Mouse (Mus musculus): ENCODE results near the gene Cbarp. TPM values are rescaled to one million over a fixed set of nuclear protein-coding genes. Genes with fewer than 3 reads are reported as not detected.

Gene Cbarp
- 1.6 and 2.5 TPM in 2 replicates for polyA plus RNA-seq (2015; fragmentation: Nextera tagmentation; extraction: Ambion mirVana)

GRCm38 (mm10) chr10:80140666-80141035, at the start of gene Cbarp:
Gene Cbarp (minus strand): TSS chr10:80140835.
- peaks cover 25% of the 10 kb centered on the region for H3K36me3 ChIP-seq
- WGBS, result 69% methylated on average over 10 of the region's 10 CpGs
- H3K27ac ChIP-seq (replicated peaks), result peak within 1 kb of the TSS; percentile 87
- H3K9ac ChIP-seq, result peak within 1 kb of the TSS; percentile 89
- peak within 1 kb of the TSS; percentile 79 for H3K4me3 ChIP-seq
- H3K4me2 ChIP-seq, result peak within 1 kb of the TSS; percentile 99
- no peaks in the 10 kb centered on the region for H3K9me3 ChIP-seq
- no peak for ATAC-seq (ENCODE audit: extremely low read depth, insufficient number of reproducible peaks, low FRiP score, low TSS enrichment)
- H3K4me1 ChIP-seq, result peaks cover 77% of the 10 kb centered on the region
- H3K27me3 ChIP-seq (replicated peaks), result peaks cover 40% of the 10 kb centered on the region

DNA sequence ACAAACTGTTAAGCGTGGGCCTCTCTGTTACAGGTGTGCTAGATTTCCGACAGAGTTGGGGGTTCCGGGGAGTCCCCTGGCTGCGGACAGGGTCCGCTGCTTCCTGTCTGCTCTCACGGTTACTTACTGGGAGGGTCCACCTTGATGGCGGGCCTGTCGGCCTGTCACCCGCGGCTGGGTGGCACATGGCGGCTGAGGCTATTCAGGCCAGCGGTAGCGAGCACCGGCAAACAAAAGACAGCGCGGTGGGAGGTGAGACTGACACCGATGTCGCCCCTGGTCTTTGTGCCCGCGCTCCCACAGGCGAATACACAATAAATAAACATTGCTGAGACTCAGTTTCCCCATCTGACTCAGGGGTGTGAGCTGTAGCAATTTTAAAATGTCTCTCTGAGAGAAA, 49.4 kb upstream of the Cbarp start:
- no peak overlapping the region for H3K27ac ChIP-seq (replicated peaks)
- no peak for ATAC-seq (ENCODE audit: extremely low read depth, insufficient number of reproducible peaks, low FRiP score, low TSS enrichment)
- H3K4me1 ChIP-seq, result peaks cover 40% of the 10 kb centered on the region
- peaks cover 15% of the 10 kb centered on the region for H3K36me3 ChIP-seq
- 6% methylated on average over 21 of the region's 21 CpGs for WGBS
- no peaks in the 10 kb centered on the region for H3K9me3 ChIP-seq
- H3K4me2 ChIP-seq, result peak overlapping the region; percentile 87
- H3K9ac ChIP-seq, result peak overlapping the region; percentile 78
- peak overlapping the region; percentile 55 for H3K4me3 ChIP-seq
- peaks cover 79% of the 10 kb centered on the region for H3K27me3 ChIP-seq (replicated peaks)

DNA sequence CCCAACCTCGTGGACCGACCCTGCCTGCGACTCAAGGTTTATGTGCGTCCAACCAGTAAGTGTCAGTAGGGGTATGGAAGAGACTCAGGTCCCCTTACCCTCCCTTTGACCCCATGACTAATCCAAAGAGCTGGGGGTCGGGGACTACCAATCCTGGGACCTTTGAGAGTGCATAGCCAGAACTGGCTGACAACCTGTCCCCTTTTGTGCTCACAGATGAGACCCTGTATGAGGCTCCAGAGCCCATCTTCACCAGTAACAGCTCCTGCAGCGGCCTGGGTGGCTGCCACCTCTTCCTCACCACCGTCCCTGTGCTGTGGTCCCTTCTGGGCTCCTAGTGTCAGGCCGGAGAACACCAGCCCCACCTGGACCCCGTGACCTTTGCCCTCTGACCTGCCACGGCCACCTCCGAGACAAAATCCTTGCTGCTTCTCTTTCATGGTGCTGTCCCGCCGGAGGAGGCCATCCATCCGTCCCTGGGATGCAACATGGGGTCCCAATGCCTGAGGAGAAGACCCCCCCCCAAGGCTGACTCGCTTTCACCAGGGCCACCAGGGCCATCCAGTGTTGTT, 47.9 kb upstream of the Cbarp start:
- no peak for ATAC-seq (ENCODE audit: extremely low read depth, insufficient number of reproducible peaks, low FRiP score, low TSS enrichment)
- Histone ChIP-seq H3K36me3 (peaks cover 15% of the 10 kb centered on the region), H3K4me1 (peaks cover 30% of the 10 kb centered on the region), H3K27ac (replicated peaks) (no peak overlapping the region), H3K4me3 (no peak overlapping the region), H3K9ac (no peak overlapping the region), H3K4me2 (no peak overlapping the region), H3K27me3 (replicated peaks) (peaks cover 79% of the 10 kb centered on the region), H3K9me3 (no peaks in the 10 kb centered on the region)
- 79% methylated on average over 15 of the region's 15 CpGs for WGBS

DNA sequence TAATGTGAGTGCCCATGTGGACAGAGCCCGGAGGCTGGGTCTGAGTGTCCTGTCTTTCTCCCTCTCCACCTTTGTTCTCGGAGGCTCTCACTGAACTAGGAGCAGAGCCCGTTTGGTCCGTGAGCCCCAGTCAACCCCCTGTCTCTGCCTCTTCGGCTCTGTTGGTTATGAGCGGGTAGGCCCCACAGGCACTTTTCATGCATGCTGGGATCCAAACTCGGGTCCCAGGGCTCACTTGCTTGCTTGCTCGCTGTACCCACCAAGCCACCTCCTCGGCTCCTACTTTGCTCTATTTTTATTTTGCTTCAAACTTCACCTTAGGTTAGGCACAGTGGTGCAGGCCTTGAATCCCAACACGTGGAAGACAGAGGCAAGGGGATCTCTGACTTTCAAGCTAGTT, 47.1 kb upstream of the Cbarp start:
- H3K4me3 ChIP-seq, result no peak overlapping the region
- peaks cover 26% of the 10 kb centered on the region for H3K4me1 ChIP-seq
- WGBS, result 86% methylated on average over 10 of the region's 10 CpGs
- ATAC-seq (ENCODE audit: extremely low read depth, insufficient number of reproducible peaks, low FRiP score, low TSS enrichment), result no peak
- peaks cover 15% of the 10 kb centered on the region for H3K36me3 ChIP-seq
- no peak overlapping the region for H3K9ac ChIP-seq
- peaks cover 74% of the 10 kb centered on the region for H3K27me3 ChIP-seq (replicated peaks)
- no peak overlapping the region for H3K4me2 ChIP-seq
- H3K9me3 ChIP-seq, result no peaks in the 10 kb centered on the region
- no peak overlapping the region for H3K27ac ChIP-seq (replicated peaks)

DNA sequence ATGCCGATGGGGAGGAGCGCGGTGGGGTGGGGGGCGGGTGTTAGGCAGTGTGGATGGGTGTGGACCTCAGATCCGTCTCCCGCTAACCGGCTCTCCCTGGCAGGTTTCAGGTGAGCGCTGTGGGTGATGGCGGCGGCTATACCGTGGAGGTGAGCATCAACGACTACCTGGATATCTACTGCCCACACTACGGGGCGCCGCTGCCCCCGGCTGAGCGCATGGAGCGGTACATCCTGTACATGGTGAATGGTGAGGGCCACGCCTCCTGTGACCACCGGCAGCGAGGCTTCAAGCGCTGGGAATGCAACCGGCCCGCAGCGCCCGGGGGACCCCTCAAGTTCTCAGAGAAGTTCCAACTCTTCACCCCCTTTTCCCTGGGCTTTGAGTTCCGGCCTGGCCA, 46.0 kb upstream of the Cbarp start:
- Histone ChIP-seq H3K27me3 (replicated peaks) (peaks cover 63% of the 10 kb centered on the region), H3K4me1 (peaks cover 26% of the 10 kb centered on the region), H3K27ac (replicated peaks) (no peak overlapping the region), H3K9me3 (no peaks in the 10 kb centered on the region), H3K36me3 (peaks cover 15% of the 10 kb centered on the region), H3K4me2 (no peak overlapping the region), H3K4me3 (no peak overlapping the region), H3K9ac (no peak overlapping the region)
- ATAC-seq (ENCODE audit: extremely low read depth, insufficient number of reproducible peaks, low FRiP score, low TSS enrichment), result no peak
- 44% methylated on average over 27 of the region's 27 CpGs for WGBS

DNA sequence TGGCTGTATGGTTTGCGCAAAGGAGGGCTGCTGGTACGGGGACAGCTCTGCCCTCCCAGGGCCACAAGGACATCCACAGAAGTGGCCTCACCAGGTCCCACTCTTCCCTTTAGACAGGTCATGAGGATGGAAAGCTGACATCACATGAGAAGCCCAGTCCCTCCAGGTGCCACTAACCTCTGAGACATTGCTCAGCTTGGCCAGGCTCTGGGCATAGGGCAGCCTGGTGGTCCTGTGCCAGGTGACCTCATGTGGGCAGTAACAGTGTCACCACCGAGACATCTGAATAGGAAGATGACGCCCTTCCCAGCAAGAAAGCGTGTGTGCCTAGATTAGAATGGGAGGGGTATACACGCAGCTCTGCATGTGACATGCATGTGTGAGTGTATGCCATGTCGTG, 41.9 kb upstream of the Cbarp start:
- Histone ChIP-seq H3K27me3 (replicated peaks) (peaks cover 30% of the 10 kb centered on the region), H3K27ac (replicated peaks) (no peak overlapping the region), H3K9ac (no peak overlapping the region), H3K4me1 (peaks cover 33% of the 10 kb centered on the region), H3K4me3 (no peak overlapping the region), H3K36me3 (peaks cover 5% of the 10 kb centered on the region; the same call in 1 of the 2 replicates), H3K9me3 (no peaks in the 10 kb centered on the region), H3K4me2 (no peak overlapping the region)
- 86% methylated on average over 7 of the region's 7 CpGs for WGBS
- ATAC-seq (ENCODE audit: extremely low read depth, insufficient number of reproducible peaks, low FRiP score, low TSS enrichment), result no peak

DNA sequence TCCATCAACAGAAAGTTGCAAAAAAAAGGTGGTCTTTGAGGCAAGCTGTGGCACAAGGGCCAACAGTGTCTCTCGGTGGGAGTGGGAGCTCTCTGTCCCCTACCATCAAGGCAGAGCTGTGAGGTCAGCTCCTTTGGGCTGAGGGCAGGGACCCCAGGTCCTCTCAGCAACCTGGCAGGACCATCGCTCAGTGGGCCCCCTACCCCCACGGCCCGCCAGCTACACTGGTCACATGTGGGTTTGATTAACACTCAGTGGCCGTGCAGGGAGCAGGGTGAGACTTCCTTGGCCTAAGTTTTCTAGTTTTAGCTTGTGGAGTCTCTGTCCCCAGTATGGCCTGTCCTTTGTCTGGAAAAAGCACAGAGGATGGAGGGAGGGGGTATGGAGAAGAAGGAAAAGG, 40.2 kb upstream of the Cbarp start:
- H3K4me2 ChIP-seq, result peak overlapping the region; percentile 76
- peak overlapping the region; percentile 90 for H3K9ac ChIP-seq

GRCm38 (mm10) chr10:80180288-80180687, 39.7 kb upstream of the Cbarp start:
- Histone ChIP-seq H3K27ac (replicated peaks) (no peak overlapping the region), H3K4me1 (peaks cover 32% of the 10 kb centered on the region), H3K9ac (peak overlapping the region; percentile 90), H3K27me3 (replicated peaks) (peaks cover 10% of the 10 kb centered on the region), H3K4me2 (peak overlapping the region; percentile 76), H3K9me3 (no peaks in the 10 kb centered on the region), H3K4me3 (peak overlapping the region; percentile 74), H3K36me3 (no peaks in the 10 kb centered on the region)
- WGBS, result 55% methylated on average over 6 of the region's 6 CpGs
- no peak for ATAC-seq (ENCODE audit: extremely low read depth, insufficient number of reproducible peaks, low FRiP score, low TSS enrichment)

More for the DNA sequence above, 40.2 kb upstream of the Cbarp start:
- H3K9me3 ChIP-seq, result no peaks in the 10 kb centered on the region
- no peaks in the 10 kb centered on the region for H3K36me3 ChIP-seq
- 59% methylated on average over 5 of the region's 5 CpGs for WGBS
- H3K27me3 ChIP-seq (replicated peaks), result peaks cover 13% of the 10 kb centered on the region
- peak overlapping the region; percentile 74 for H3K4me3 ChIP-seq
- H3K27ac ChIP-seq (replicated peaks), result no peak overlapping the region
- no peak for ATAC-seq (ENCODE audit: extremely low read depth, insufficient number of reproducible peaks, low FRiP score, low TSS enrichment)
- peaks cover 29% of the 10 kb centered on the region for H3K4me1 ChIP-seq

- H3K4me1 ChIP-seq, result peaks cover 32% of the 10 kb centered on the region
- H3K9ac ChIP-seq, result peak within 1 kb of the TSS; percentile 90
- no peaks in the 10 kb centered on the region for H3K36me3 ChIP-seq
- ATAC-seq (ENCODE audit: extremely low read depth, insufficient number of reproducible peaks, low FRiP score, low TSS enrichment), result 0 out of 2 replicates have a peak, but pooled peaks have one; percentile 19
- H3K27ac ChIP-seq (replicated peaks), result peak within 1 kb of the TSS; percentile 64
- H3K4me2 ChIP-seq, result peak within 1 kb of the TSS; percentile 76
- peaks cover 8% of the 10 kb centered on the region for H3K27me3 ChIP-seq (replicated peaks)
- 1% methylated on average over 79 of the region's 106 CpGs for WGBS
- peak within 1 kb of the TSS; percentile 74 for H3K4me3 ChIP-seq
- H3K9me3 ChIP-seq, result no peaks in the 10 kb centered on the region
Observed at GRCm38 (mm10) chr10:80179068-80180051, 38.7 kb upstream of the Cbarp start, which contains the start of gene Efna2. Gene Efna2 (plus strand): TSS chr10:80179482.

- Histone ChIP-seq H3K4me3 (no peak overlapping the region), H3K9me3 (no peaks in the 10 kb centered on the region), H3K9ac (peak overlapping the region; percentile 42), H3K27ac (replicated peaks) (peak overlapping the region; percentile 64), H3K4me2 (no peak overlapping the region), H3K36me3 (0 out of 2 replicates have a peak, but pooled peaks cover under 1% of the 10 kb centered on the region), H3K27me3 (replicated peaks) (peaks cover 8% of the 10 kb centered on the region), H3K4me1 (peaks cover 39% of the 10 kb centered on the region)
- no peak for ATAC-seq (ENCODE audit: extremely low read depth, insufficient number of reproducible peaks, low FRiP score, low TSS enrichment)
- 49% methylated on average over 7 of the region's 7 CpGs for WGBS
Observed at GRCm38 (mm10) chr10:80177441-80178279, 37.0 kb upstream of the Cbarp start.

Measured in heart, embryonic 13.5 days (tissue).